ENCODE assay signal across 38 mouse cellular contexts in the genomic region with DNA sequence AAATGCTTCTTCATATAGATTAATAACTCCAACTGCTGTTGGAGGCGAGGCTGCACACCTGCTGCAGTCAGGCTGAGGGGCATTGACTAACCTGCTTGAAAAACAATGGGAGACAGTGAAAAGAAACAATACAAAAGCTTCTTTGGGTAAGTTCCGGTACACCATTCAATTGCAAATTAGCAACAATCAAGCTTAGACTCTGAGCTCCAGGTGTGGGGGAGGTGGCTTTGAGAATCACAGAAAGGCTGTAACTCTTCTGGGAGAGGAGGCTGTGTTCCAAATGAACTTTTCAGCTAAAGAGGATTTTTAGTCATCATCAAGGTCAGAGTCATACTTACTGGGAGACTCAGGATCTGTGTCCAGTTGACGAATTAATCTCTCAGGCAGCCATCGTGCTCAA. TPM values are rescaled to one million over a fixed set of nuclear protein-coding genes. Genes with fewer than 3 reads are reported as not detected.
"Had no signal": no experiment of that assay in that cellular context is flagged by ENCODE, and none has a peak within 500 bp of the region (broad histone marks: within the 10 kb centered on the region; RNA-seq: fewer than 3 reads in every experiment).

No protein-coding gene starts in this region.

- H3K9ac ChIP-seq: limb, embryonic 12.5 days; limb, embryonic 13.5 days; limb, embryonic 15.5 days; liver, embryonic 12.5 days; liver, embryonic 13.5 days; liver, embryonic 14.5 days; liver, embryonic 15.5 days; liver, postnatal 0 days; lung, embryonic 14.5 days; lung, embryonic 15.5 days; midbrain, embryonic 12.5 days; midbrain, embryonic 13.5 days; midbrain, embryonic 15.5 days had no signal

- H3K36me3 ChIP-seq: limb, embryonic 10.5 days; limb, embryonic 12.5 days; limb, embryonic 13.5 days; limb, embryonic 15.5 days; liver, embryonic 12.5 days; liver, embryonic 13.5 days; liver, embryonic 15.5 days; lung, embryonic 15.5 days; midbrain, embryonic 10.5 days; midbrain, embryonic 12.5 days; midbrain, embryonic 13.5 days; midbrain, embryonic 15.5 days had no signal

- DNase-seq: left cerebral cortex, postnatal 4 days; liver; liver, embryonic 13.5 days; liver, postnatal 0 days; lung, adult 18-20 months; lung, adult 2 months; lung, embryonic 14.5 days; lung, postnatal 10 days; lung, postnatal 14 days; lung, postnatal 36 days; lung, postnatal 4 days; midbrain, embryonic 14.5 days had no signal

- H3K9me3 ChIP-seq: limb, embryonic 10.5 days; limb, embryonic 15.5 days; liver, embryonic 15.5 days; lung, embryonic 15.5 days; megakaryocyte, embryonic 14.5 days; midbrain, embryonic 12.5 days had no signal

- H3K27ac ChIP-seq: limb, embryonic 10.5 days; limb, embryonic 12.5 days; limb, embryonic 13.5 days; limb, embryonic 15.5 days; liver, embryonic 12.5 days; liver, embryonic 13.5 days; liver, embryonic 14.5 days; liver, embryonic 15.5 days; lung, embryonic 15.5 days; macrophage; midbrain, embryonic 10.5 days; midbrain, embryonic 12.5 days; midbrain, embryonic 13.5 days; midbrain, embryonic 15.5 days had no signal

- H3K4me1 ChIP-seq: limb, embryonic 10.5 days; limb, embryonic 12.5 days; limb, embryonic 13.5 days; limb, embryonic 15.5 days; liver, embryonic 12.5 days; liver, embryonic 13.5 days; liver, embryonic 15.5 days; lung, embryonic 15.5 days; megakaryocyte, embryonic 14.5 days; midbrain, embryonic 10.5 days; midbrain, embryonic 12.5 days; midbrain, embryonic 13.5 days; midbrain, embryonic 15.5 days had no signal

- H3K4me3 ChIP-seq: limb, embryonic 10.5 days; limb, embryonic 12.5 days; limb, embryonic 13.5 days; limb, embryonic 15.5 days; liver, embryonic 12.5 days; liver, embryonic 13.5 days; liver, embryonic 15.5 days; lung, embryonic 15.5 days; megakaryocyte, embryonic 14.5 days; midbrain, embryonic 10.5 days; midbrain, embryonic 12.5 days; midbrain, embryonic 13.5 days; midbrain, embryonic 15.5 days; myocyte had no signal

RNA-seq across cellular contexts. Expression of gene Olfr916, which starts 27.3 kb away (rescaled TPM):
- total RNA-seq: left cerebral cortex, adult 8-10 months; left cerebral cortex, postnatal 10 days; left cerebral cortex, postnatal 14 days; left cerebral cortex, postnatal 25 days; left cerebral cortex, postnatal 36 days; left cerebral cortex, postnatal 4 days; liver, adult 2 months; megakaryocyte progenitor cell, adult 5-6 weeks; megakaryocyte, adult 5-6 weeks; megakaryocyte-erythroid progenitor cell, adult 5-6 weeks; midbrain, postnatal 0 days; monocyte, adult 5-6 weeks had no signal

RNA-seq across cellular contexts. Expression of gene Olfr914, which starts 27.5 kb away (rescaled TPM):
- total RNA-seq: left cerebral cortex, adult 8-10 months; left cerebral cortex, postnatal 10 days; left cerebral cortex, postnatal 14 days; left cerebral cortex, postnatal 25 days; left cerebral cortex, postnatal 36 days; left cerebral cortex, postnatal 4 days; liver, adult 2 months; megakaryocyte progenitor cell, adult 5-6 weeks; megakaryocyte, adult 5-6 weeks; megakaryocyte-erythroid progenitor cell, adult 5-6 weeks; midbrain, postnatal 0 days; monocyte, adult 5-6 weeks had no signal

RNA-seq across cellular contexts. Expression of gene Olfr917, which starts 33.2 kb away (rescaled TPM):
- total RNA-seq: left cerebral cortex, adult 8-10 months; left cerebral cortex, postnatal 10 days; left cerebral cortex, postnatal 14 days; left cerebral cortex, postnatal 25 days; left cerebral cortex, postnatal 36 days; left cerebral cortex, postnatal 4 days; liver, adult 2 months; megakaryocyte progenitor cell, adult 5-6 weeks; megakaryocyte, adult 5-6 weeks; megakaryocyte-erythroid progenitor cell, adult 5-6 weeks; midbrain, postnatal 0 days; monocyte, adult 5-6 weeks had no signal

RNA-seq across cellular contexts. Expression of gene Olfr913, which starts 39.8 kb away (rescaled TPM):
- total RNA-seq: left cerebral cortex, adult 8-10 months; left cerebral cortex, postnatal 10 days; left cerebral cortex, postnatal 14 days; left cerebral cortex, postnatal 25 days; left cerebral cortex, postnatal 36 days; left cerebral cortex, postnatal 4 days; liver, adult 2 months; megakaryocyte progenitor cell, adult 5-6 weeks; megakaryocyte, adult 5-6 weeks; megakaryocyte-erythroid progenitor cell, adult 5-6 weeks; midbrain, postnatal 0 days; monocyte, adult 5-6 weeks had no signal

RNA-seq across cellular contexts. Expression of gene Olfr918, which starts 42.0 kb away (rescaled TPM):
- total RNA-seq: left cerebral cortex, adult 8-10 months; left cerebral cortex, postnatal 10 days; left cerebral cortex, postnatal 14 days; left cerebral cortex, postnatal 25 days; left cerebral cortex, postnatal 36 days; left cerebral cortex, postnatal 4 days; liver, adult 2 months; megakaryocyte progenitor cell, adult 5-6 weeks; megakaryocyte, adult 5-6 weeks; megakaryocyte-erythroid progenitor cell, adult 5-6 weeks; midbrain, postnatal 0 days; monocyte, adult 5-6 weeks had no signal
